Mouse (Mus musculus) brain, embryonic 14.5 days (tissue): ENCODE data around the gene Oas2.

Experiments
- CTCF ChIP-seq: fragments of 200-500 bp; IDR thresholded peaks from 2 replicates; pipeline ENCODE4 v1.5.1; 2012; ENCODE audit warnings: inconsistent platforms, mild to moderate bottlenecking, moderate library complexity, borderline replicate concordance; ENCODE audit not compliant: insufficient read depth, insufficient read length; ENCODE audit errors: extremely low read depth
- POLR2A ChIP-seq: fragments of 200-500 bp; IDR thresholded peaks from 2 replicates; pipeline ENCODE4 v1.6.1; 2012; ENCODE audit warnings: mild to moderate bottlenecking, inconsistent platforms, borderline replicate concordance; ENCODE audit not compliant: poor library complexity, insufficient read depth, insufficient read length, severe bottlenecking; ENCODE audit errors: extremely low read depth

GRCm38 (mm10) chr5:120687897-120688296 is 61.8 kb downstream of the Oas2 start:
- no peak for TF ChIP-seq CTCF
- no peak for TF ChIP-seq POLR2A
